Mouse (Mus musculus) mouse trophoblast stem cell (cell line): Measurements from ENCODE around the gene Tfdp2.

Experiments used
- in situ Hi-C, 2 experiments: fragments of 300-500 bp; cut with MseI, MboI; formaldehyde crosslinking; loops; 2 replicates in 1 of 2; 3 replicates in 1 of 2; pipeline ENCODE4 v1.15.1; 2025

The Tfdp2 gene

GRCm38 (mm10) chr9:96371075-96371474 lies 175.0 kb downstream of the Tfdp2 start:
- in situ Hi-C loops, result no loop called here
